Mouse (Mus musculus): ENCODE results near the gene Serp2.

GRCm38 (mm10) chr14:76605931-76606534, 49.3 kb upstream of the Serp2 start:
- no peak for TF ChIP-seq MAFK (IDR thresholded peaks at IDR 0.05; ENCODE audit: insufficient read depth, low read depth, low read length)
- TF ChIP-seq ZNF384 (IDR thresholded peaks at IDR 0.05; ENCODE audit: low read depth, low read length), result no peak
- no peak for TF ChIP-seq HCFC1 (IDR thresholded peaks at IDR 0.05; ENCODE audit: borderline replicate concordance, insufficient read depth, low read length)
- TF ChIP-seq ZC3H11A (IDR thresholded peaks at IDR 0.05; ENCODE audit: borderline replicate concordance, low read depth, low read length), result no peak

All from ES-E14 (cell line).